Mouse (Mus musculus): ENCODE measurements around the gene Ephb2. TPM values are rescaled to one million over a fixed set of nuclear protein-coding genes. Genes with fewer than 3 reads are reported as not detected.
A peak's percentile ranks its signal among the peaks of the same experiment; 100 is the strongest.

Gene Ephb2
- polyA plus RNA-seq, 1 experiment from 2014 or later, result 4.6 TPM

- no peaks in the 10 kb centered on the region for H3K36me3 ChIP-seq (ENCODE audit: insufficient read depth, low read length)
- WGBS, result 41% methylated on average over 26 of the region's 26 CpGs
- no peak for TF ChIP-seq CTCF (IDR thresholded peaks at IDR 0.05; ENCODE audit: low read depth)
- H3K27ac ChIP-seq, result no peak overlapping the region
- no peaks in the 10 kb centered on the region for H3K9me3 ChIP-seq (replicated peaks; ENCODE audit: low read length)
- H3K4me3 ChIP-seq (replicated peaks; ENCODE audit: low read depth, low read length), result no peak overlapping the region
- DNase-seq (ENCODE audit: low spot score) (no peak), ATAC-seq (replicated peaks; ENCODE audit: low FRiP score, low read depth) (no peak)
- no peak overlapping the region for H3K4me2 ChIP-seq (ENCODE audit: low read length)
- no peak overlapping the region for H3K9ac ChIP-seq (ENCODE audit: low read depth, low read length)
- 0 out of 2 replicates have a peak, but pooled peaks cover 11% of the 10 kb centered on the region for H3K4me1 ChIP-seq (replicated peaks; ENCODE audit: insufficient read depth, low read length)
- no peaks in the 10 kb centered on the region for H3K27me3 ChIP-seq (ENCODE audit: insufficient read depth, low read length)
These were observed 49.1 kb downstream of the Ephb2 start for GRCm38 (mm10) chr4:136786453-136787276.

- H3K4me2 ChIP-seq (ENCODE audit: low read length), result no peak overlapping the region
- 12% methylated on average over 22 of the region's 22 CpGs for WGBS
- H3K27ac ChIP-seq, result no peak overlapping the region
- H3K4me3 ChIP-seq (replicated peaks; ENCODE audit: low read depth, low read length), result no peak overlapping the region
- no peaks in the 10 kb centered on the region for H3K36me3 ChIP-seq (ENCODE audit: insufficient read depth, low read length)
- no peak for TF ChIP-seq CTCF (IDR thresholded peaks at IDR 0.05; ENCODE audit: low read depth)
- ATAC-seq (replicated peaks; ENCODE audit: low FRiP score, low read depth) (peak; percentile 75), DNase-seq (ENCODE audit: low spot score) (peak; percentile 88)
- peaks cover 19% of the 10 kb centered on the region for H3K4me1 ChIP-seq (replicated peaks; ENCODE audit: insufficient read depth, low read length)
- no peaks in the 10 kb centered on the region for H3K27me3 ChIP-seq (ENCODE audit: insufficient read depth, low read length)
- no peak overlapping the region for H3K9ac ChIP-seq (ENCODE audit: low read depth, low read length)
- no peaks in the 10 kb centered on the region for H3K9me3 ChIP-seq (replicated peaks; ENCODE audit: low read length)
These were observed 52.1 kb downstream of the Ephb2 start for GRCm38 (mm10) chr4:136783552-136784150.

GRCm38 (mm10) chr4:136782579-136782925 lies 53.2 kb downstream of the Ephb2 start:
- Histone ChIP-seq H3K4me3 (replicated peaks; ENCODE audit: low read depth, low read length) (no peak overlapping the region), H3K27me3 (ENCODE audit: insufficient read depth, low read length) (no peaks in the 10 kb centered on the region), H3K36me3 (ENCODE audit: insufficient read depth, low read length) (no peaks in the 10 kb centered on the region), H3K9me3 (replicated peaks; ENCODE audit: low read length) (no peaks in the 10 kb centered on the region), H3K4me2 (ENCODE audit: low read length) (no peak overlapping the region), H3K9ac (ENCODE audit: low read depth, low read length) (no peak overlapping the region), H3K4me1 (replicated peaks; ENCODE audit: insufficient read depth, low read length) (peaks cover 19% of the 10 kb centered on the region), H3K27ac (peak overlapping the region; percentile 54; the same call in 1 of the 2 replicates)
- no peak for TF ChIP-seq CTCF (IDR thresholded peaks at IDR 0.05; ENCODE audit: low read depth)
- DNase-seq (ENCODE audit: low spot score) (no peak), ATAC-seq (replicated peaks; ENCODE audit: low FRiP score, low read depth) (no peak)
- WGBS, result 100% methylated on average over 1 of the region's 1 CpGs

- DNase-seq (ENCODE audit: low spot score) (peak; percentile 83), ATAC-seq (replicated peaks; ENCODE audit: low FRiP score, low read depth) (no peak)
- Histone ChIP-seq H3K4me3 (replicated peaks; ENCODE audit: low read depth, low read length) (no peak overlapping the region), H3K36me3 (ENCODE audit: insufficient read depth, low read length) (no peaks in the 10 kb centered on the region), H3K4me1 (replicated peaks; ENCODE audit: insufficient read depth, low read length) (peaks cover 22% of the 10 kb centered on the region), H3K27me3 (ENCODE audit: insufficient read depth, low read length) (no peaks in the 10 kb centered on the region), H3K9me3 (replicated peaks; ENCODE audit: low read length) (no peaks in the 10 kb centered on the region), H3K4me2 (ENCODE audit: low read length) (no peak overlapping the region), H3K9ac (ENCODE audit: low read depth, low read length) (no peak overlapping the region), H3K27ac (peak overlapping the region; percentile 54)
- no peak for TF ChIP-seq CTCF (IDR thresholded peaks at IDR 0.05; ENCODE audit: low read depth)
- WGBS, result 58% methylated on average over 13 of the region's 13 CpGs
These were observed 53.8 kb downstream of the Ephb2 start for GRCm38 (mm10) chr4:136781868-136782578.

- Histone ChIP-seq H3K27ac (no peak overlapping the region), H3K4me3 (replicated peaks; ENCODE audit: low read depth, low read length) (no peak overlapping the region), H3K9me3 (replicated peaks; ENCODE audit: low read length) (no peaks in the 10 kb centered on the region), H3K4me2 (ENCODE audit: low read length) (no peak overlapping the region), H3K36me3 (ENCODE audit: insufficient read depth, low read length) (no peaks in the 10 kb centered on the region), H3K27me3 (ENCODE audit: insufficient read depth, low read length) (no peaks in the 10 kb centered on the region), H3K4me1 (replicated peaks; ENCODE audit: insufficient read depth, low read length) (peaks cover 31% of the 10 kb centered on the region), H3K9ac (ENCODE audit: low read depth, low read length) (0 out of 2 replicates have a peak overlapping the region, but pooled peaks have one; percentile 19)
- ATAC-seq (replicated peaks; ENCODE audit: low FRiP score, low read depth) (no peak), DNase-seq (ENCODE audit: low spot score) (no peak)
- WGBS, result 59% methylated on average over 20 of the region's 20 CpGs
- TF ChIP-seq CTCF (IDR thresholded peaks at IDR 0.05; ENCODE audit: low read depth), result no peak
These were observed 55.4 kb downstream of the Ephb2 start for GRCm38 (mm10) chr4:136780201-136780895.

- H3K9ac ChIP-seq (ENCODE audit: low read depth, low read length), result no peak overlapping the region
- H3K4me3 ChIP-seq (replicated peaks; ENCODE audit: low read depth, low read length), result no peak overlapping the region
- H3K4me2 ChIP-seq (ENCODE audit: low read length), result no peak overlapping the region
- H3K27me3 ChIP-seq (ENCODE audit: insufficient read depth, low read length), result no peaks in the 10 kb centered on the region
- DNase-seq (ENCODE audit: low spot score), result no peak
- H3K9me3 ChIP-seq (replicated peaks; ENCODE audit: low read length), result no peaks in the 10 kb centered on the region
- no peak for ATAC-seq (replicated peaks; ENCODE audit: low FRiP score, low read depth)
- no peak overlapping the region for H3K27ac ChIP-seq
- no peaks in the 10 kb centered on the region for H3K36me3 ChIP-seq (ENCODE audit: insufficient read depth, low read length)
- 58% methylated on average over 11 of the region's 11 CpGs for WGBS
- no peak for TF ChIP-seq CTCF (IDR thresholded peaks at IDR 0.05; ENCODE audit: low read depth)
- peaks cover 31% of the 10 kb centered on the region for H3K4me1 ChIP-seq (replicated peaks; ENCODE audit: insufficient read depth, low read length)
These were observed 56.6 kb downstream of the Ephb2 start for GRCm38 (mm10) chr4:136779156-136779555.

All from kidney, postnatal 0 days (tissue).